Mouse (Mus musculus) cerebellum, adult 2 months (tissue): ENCODE measurements around the gene Triobp.

Source experiments
- CTCF ChIP-seq: fragments of 200-500 bp; IDR thresholded peaks from 2 replicates; pipeline ENCODE4 v1.5.1; 2011; ENCODE audit warnings: low read depth, mild to moderate bottlenecking, control low read depth, low read length, moderate library complexity, borderline replicate concordance; ENCODE audit not compliant: insufficient read depth
- POLR2A ChIP-seq: fragments of 200-500 bp; IDR thresholded peaks from 2 replicates; pipeline ENCODE4 v1.6.1; 2011; ENCODE audit warnings: low read length, control low read depth, borderline replicate concordance; ENCODE audit not compliant: insufficient read depth

DNA sequence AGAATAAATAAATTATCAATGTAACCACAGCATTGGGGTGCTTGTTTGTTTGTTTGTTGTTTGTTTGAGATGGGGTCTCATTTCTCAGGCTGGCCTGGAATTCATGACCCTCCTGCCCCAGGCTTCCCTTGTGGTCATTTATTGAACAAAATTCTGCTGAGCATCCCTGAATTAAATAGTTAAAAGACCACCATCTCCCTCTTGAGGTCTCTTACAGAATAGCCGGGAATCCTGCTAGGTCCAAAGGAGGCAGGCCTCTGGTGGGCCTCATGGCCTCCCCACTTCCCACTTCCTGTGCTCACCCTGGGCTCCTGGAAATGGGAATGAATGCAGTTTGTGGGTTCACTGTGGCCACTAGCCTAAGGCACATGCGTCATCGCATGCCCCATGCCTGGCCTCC, 71.4 kb downstream of the Triobp start:
- TF ChIP-seq CTCF (no peak), POLR2A (no peak)
